Mouse (Mus musculus) lung, adult 2 months (tissue): ENCODE measurements around the gene Espn. TPM values are rescaled to one million over a fixed set of nuclear protein-coding genes. Genes with fewer than 3 reads are reported as not detected.

Experiments used
- DNase-seq: peaks from one replicate; pipeline ENCODE4 v3.0.0; 2022
- H3K4me1 ChIP-seq: fragments of 200-500 bp; 2 replicates; pipeline ENCODE4 v1.6.1; 2011; ENCODE audit warnings: low read length; ENCODE audit not compliant: control insufficient read depth, insufficient read depth
- H3K4me3 ChIP-seq: fragments of 200-500 bp; replicated peaks from 2 replicates; pipeline ENCODE3; 2011; ENCODE audit warnings: low read depth, mild to moderate bottlenecking, control low read depth, low read length; ENCODE audit errors: extremely low read depth
- CTCF ChIP-seq: fragments of 200-500 bp; IDR thresholded peaks from 2 replicates; pipeline ENCODE4 v1.5.1; 2011; ENCODE audit warnings: mild to moderate bottlenecking, low read length, control low read depth; ENCODE audit not compliant: insufficient read depth
- POLR2A ChIP-seq: fragments of 200-500 bp; IDR thresholded peaks from 2 replicates; pipeline ENCODE4 v1.6.1; 2011; ENCODE audit warnings: low read depth, mild to moderate bottlenecking, control low read depth, low read length, borderline replicate concordance; ENCODE audit errors: extremely low read depth
- WGBS: fragments of 180-500 bp; shearing (Covaris S2); methylation state at CpG from one replicate; pipeline ENCODE4 v1.1.7; 2018; 5-methylcytosine and 5-hydroxymethylcytosine counted together
- polyA plus RNA-seq: library from polyadenylated mRNA; depleted of rRNA; stranded (reverse); fragments of >200 nt; gene quantifications from 2 replicates; pipeline ENCODE4 v1.2.3, GENCODE M21; 2012; rRNA removed

Espn gene
- 9.8 and 16.3 TPM in 2 replicates for polyA plus RNA-seq

DNA sequence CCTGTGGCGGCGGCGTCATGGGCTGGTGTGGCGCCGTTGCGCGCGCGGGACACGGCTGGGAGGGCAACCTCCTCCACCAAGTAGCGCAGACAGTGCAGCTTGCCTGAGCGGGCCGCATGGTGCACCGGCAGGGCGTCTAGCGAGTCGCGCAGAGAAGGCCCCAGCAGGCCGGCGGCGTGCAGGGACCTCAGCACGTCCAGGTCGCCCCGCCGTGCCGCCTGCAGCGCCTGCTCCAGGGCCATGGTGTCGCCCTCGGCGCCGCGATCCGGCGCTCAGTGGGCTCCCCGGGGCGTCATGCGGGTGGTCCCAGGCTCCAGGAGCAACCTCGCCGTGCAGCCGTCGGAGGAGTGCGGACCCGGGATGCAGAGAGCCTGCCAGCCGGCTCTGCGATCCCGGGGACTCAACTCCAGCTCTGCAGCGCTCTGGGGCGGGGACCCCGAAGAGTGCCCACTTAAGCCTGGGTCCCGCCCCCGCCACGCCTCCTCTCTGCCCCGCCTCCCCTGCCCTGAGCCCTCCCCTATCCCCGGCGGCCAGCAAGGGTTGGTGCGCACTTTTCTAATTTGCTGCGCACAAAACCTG, at the start of gene Espn:
TSS of gene Espn (minus strand) at position 406 of the 579 bp plus-strand sequence.
- TF ChIP-seq POLR2A, result peak; percentile 26; the same call in 1 of the 2 replicates
- no peak for TF ChIP-seq CTCF
- 3% methylated on average over 57 of the region's 57 CpGs for WGBS
- DNase-seq, result peak; percentile 72
- Histone ChIP-seq H3K4me3 (peak within 1 kb of the TSS; percentile 14), H3K4me1 (peaks cover 7% of the 10 kb centered on the region; the same call in 1 of the 2 replicates)

DNA sequence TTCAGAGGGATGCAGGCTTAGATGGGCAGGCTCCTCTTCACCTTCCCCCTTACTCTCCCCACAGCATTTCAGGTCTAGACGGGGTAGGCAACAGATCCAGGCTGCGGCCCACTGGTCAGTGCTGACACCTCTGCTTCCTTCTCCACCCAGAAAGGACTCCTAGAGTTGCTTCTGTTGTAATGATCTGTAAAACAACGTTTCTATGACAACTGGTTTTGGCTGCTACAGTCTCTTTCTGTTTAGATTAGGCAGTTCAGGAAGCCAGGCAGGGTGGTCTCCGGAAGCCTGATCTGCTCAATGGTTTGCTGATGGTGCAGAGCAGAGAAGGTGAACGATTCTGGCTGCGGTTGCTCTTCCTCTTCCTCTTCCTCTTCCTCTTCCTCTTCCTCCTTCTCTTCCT, 49.3 kb upstream of the Espn start:
- no peak for DNase-seq
- TF ChIP-seq CTCF, result no peak
- TF ChIP-seq POLR2A, result no peak
- H3K4me1 ChIP-seq, result peaks cover 8% of the 10 kb centered on the region
- WGBS, result 22% methylated on average over 6 of the region's 6 CpGs
- H3K4me3 ChIP-seq, result no peak overlapping the region

DNA sequence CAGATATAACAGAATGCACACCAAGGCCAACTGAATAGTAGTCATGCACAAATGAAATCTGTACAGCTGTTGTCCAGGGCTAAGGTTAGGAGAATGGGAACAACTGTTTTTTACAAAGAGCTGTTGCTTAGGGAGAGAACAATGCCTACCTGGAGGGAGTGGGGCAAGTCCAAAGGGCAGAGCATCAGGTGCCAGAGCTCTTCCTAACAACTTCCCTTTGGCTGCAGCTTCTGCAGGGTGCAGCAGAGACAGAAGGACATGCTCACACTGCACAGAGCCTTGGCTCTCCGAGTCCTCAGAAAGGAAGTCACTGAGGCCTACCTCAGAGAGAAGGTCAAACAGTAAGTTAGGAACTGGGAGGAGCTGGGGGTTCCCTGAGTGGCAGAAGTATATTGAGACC, 47.4 kb upstream of the Espn start:
- peaks cover 8% of the 10 kb centered on the region for H3K4me1 ChIP-seq
- TF ChIP-seq POLR2A (no peak), CTCF (no peak)
- 38% methylated on average over 1 of the region's 1 CpGs for whole genome bisulfite sequencing
- H3K4me3 ChIP-seq, result no peak overlapping the region
- DNase-seq, result no peak

DNA sequence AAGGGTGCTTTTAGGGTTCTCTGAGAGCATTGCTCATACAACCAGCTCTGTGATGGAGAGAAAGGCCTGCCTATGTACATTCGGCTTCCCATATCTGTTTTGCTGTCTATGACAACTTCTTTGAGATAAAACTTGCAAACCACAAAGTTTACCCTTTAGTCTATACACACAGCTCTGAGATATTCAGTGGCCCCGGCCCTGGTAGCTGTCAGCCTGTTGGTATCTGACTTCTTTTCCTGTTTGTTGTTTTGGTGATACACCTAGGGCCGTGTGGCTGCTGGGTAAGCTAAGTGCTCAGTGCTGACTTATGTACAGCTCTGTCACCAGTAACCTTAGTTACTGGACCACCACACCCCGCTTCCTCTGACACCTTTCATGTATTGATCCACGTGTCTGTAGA, 45.4 kb upstream of the Espn start:
- 65% methylated on average over 5 of the region's 5 CpGs for WGBS
- H3K4me3 ChIP-seq, result no peak overlapping the region
- TF ChIP-seq POLR2A (no peak), CTCF (no peak)
- H3K4me1 ChIP-seq, result peaks cover 13% of the 10 kb centered on the region
- no peak for DNase-seq

DNA sequence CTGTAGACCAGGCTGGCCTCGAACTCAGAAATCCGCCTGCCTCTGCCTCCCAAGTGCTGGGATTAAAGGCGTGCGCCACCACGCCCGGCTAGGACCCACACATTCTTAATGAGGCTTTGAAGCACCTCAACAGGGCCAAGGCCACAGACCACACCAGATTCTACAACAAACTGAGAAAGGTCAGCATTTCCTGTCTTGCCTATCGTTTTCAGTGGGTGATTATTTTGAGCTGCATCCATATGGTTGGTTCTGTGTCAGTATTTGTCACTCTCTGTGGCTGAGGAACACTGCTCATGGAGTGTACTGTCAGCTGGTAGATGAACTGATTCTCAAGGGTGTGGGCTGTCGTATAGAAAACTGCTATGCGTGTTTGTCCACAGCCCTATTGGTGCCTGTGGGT, 44.1 kb upstream of the Espn start:
- WGBS, result 88% methylated on average over 9 of the region's 9 CpGs
- TF ChIP-seq POLR2A (no peak), CTCF (no peak)
- no peak for DNase-seq
- peaks cover 9% of the 10 kb centered on the region for H3K4me1 ChIP-seq
- no peak overlapping the region for H3K4me3 ChIP-seq

DNA sequence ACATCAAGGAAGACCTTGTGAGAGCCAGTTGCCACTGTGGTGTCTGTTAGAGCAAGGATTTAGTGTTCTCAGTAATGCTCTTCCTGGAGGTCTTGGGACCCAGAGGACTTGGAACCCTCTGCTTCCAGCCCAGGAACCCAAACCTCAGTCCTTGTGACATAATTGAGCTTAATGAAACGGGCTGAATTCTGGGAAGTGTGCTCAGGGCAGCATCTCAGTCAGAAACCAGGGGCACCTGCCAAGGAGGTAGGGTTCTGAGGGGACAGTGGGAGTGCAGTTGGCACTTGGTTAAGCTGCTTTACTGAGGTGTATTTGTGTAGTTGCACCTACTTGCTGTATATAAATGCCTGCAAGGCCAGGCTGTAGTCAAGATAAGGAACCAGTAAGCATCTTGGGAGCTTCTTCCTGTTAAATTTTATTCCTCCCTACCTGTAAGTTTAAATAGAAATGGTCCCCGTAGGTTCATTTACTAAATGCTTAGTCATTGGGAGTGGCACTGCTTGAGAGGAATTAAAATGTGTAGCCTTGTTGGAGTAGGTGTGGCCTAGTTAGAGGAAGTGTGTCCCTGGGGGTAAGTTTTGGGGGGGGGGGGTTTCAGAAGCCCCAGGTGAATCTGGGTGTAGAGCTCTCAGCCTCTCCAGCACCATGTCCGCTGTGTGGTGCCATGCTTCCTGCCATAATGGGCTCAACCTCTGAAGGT, 42.5 kb upstream of the Espn start:
- DNase-seq, result no peak
- WGBS, result 70% methylated on average over 3 of the region's 3 CpGs
- no peak overlapping the region for H3K4me3 ChIP-seq
- TF ChIP-seq POLR2A (no peak), CTCF (no peak)
- H3K4me1 ChIP-seq, result peaks cover 12% of the 10 kb centered on the region

DNA sequence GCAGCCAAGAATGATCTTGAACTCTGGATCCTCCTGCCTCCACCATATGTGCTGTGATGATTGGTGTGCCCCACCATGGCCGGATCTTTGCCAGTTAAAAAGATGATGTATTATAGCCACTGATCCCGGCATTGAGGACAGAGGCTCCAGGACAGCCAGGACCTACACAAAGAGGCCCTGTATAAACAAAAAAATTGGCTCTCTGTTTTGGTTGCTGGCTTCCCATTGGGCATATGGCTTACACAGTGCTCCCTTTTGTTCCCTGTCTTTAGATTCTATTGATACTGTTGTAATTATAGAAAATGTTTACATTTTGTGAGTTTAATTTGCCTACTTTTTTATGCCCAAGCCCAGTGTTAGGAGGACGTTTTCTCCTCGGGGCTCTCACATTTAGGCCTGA, 40.4 kb upstream of the Espn start:
- TF ChIP-seq POLR2A, result no peak
- no peak for TF ChIP-seq CTCF
- peaks cover 11% of the 10 kb centered on the region for H3K4me1 ChIP-seq
- H3K4me3 ChIP-seq, result no peak overlapping the region
- DNase-seq, result no peak
- WGBS, result 35% methylated on average over 4 of the region's 4 CpGs

DNA sequence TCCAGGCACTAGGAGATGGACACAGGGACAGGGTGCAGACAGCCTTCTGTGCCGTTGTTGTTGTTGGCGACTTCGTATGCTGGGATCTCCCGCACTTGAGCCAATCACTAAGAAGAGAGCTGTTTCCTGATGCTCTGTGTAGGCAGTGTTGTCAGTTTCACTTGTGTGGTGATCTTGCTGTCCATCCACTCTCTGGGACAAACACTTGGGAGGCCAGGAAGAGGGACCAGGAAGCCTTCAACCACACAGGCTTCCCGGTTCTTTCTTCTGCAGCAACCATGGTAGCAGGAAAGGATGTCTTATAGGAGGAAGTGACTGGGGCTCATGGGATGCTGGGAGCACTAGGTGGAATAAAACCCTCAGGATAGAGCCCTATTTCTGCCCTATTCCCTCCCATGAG, 38.5 kb upstream of the Espn start:
- Histone ChIP-seq H3K4me3 (no peak overlapping the region), H3K4me1 (peaks cover 25% of the 10 kb centered on the region)
- no peak for DNase-seq
- 44% methylated on average over 5 of the region's 5 CpGs for WGBS
- no peak for TF ChIP-seq CTCF
- no peak for TF ChIP-seq POLR2A

DNA sequence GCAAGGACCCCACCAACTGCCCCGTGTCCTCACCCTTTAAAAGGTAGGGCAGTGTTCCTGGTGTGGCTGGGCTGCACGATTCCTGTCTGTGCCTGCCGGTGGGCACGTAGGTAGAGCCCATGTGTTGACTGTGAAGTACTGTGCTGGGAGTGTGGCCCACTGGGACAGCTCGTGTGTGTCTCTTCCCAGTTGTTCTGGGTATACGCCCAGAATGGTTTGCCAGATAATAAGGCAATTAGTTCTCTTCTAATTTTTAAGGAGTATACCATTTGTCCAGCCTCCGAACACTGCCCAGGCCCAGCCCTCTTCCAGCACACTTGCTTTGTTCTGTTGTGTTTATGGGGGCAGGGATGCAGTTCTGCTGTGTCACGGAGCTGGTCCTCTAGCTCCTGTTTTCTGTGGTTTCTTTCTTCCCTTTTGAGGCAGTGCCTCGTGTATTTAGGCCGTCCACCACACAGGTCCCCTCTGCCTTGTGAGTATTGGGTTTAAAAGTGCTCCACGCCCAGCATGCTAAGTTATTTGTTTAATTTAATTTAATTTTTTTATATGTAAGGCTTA, 38.0 kb upstream of the Espn start:
- H3K4me1 ChIP-seq, result peaks cover 29% of the 10 kb centered on the region
- H3K4me3 ChIP-seq, result no peak overlapping the region
- WGBS, result 51% methylated on average over 11 of the region's 11 CpGs
- DNase-seq, result no peak
- no peak for TF ChIP-seq CTCF

DNA sequence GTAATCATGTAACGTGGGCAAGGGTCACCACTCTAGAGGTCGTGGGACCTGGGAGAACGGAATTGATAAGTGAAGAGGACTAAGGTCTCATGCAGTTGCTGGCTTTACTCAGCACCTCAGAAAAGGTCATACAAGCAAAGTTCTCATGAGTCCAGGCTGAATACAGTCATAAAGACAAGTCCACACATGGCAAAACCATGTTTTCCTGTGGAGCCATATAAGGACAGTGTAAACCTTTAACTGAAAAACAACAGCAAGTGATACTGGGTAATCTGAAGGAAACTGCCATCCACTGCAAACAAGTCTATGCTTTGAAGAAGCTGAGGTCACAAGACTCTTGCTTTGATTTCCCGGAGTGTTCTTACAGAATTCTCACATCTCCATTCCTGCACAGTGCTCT, 37.5 kb upstream of the Espn start:
- no peak for DNase-seq
- no peak for TF ChIP-seq POLR2A
- no peak for TF ChIP-seq CTCF
- Histone ChIP-seq H3K4me3 (no peak overlapping the region), H3K4me1 (peaks cover 30% of the 10 kb centered on the region)
- 68% methylated on average over 4 of the region's 4 CpGs for WGBS
